Mouse (Mus musculus): ENCODE measurements around the gene Prpf4b. TPM values are rescaled to one million over a fixed set of nuclear protein-coding genes. Genes with fewer than 3 reads are reported as not detected.

Gene Prpf4b
- 169 TPM for total RNA-seq (2023)

DNA sequence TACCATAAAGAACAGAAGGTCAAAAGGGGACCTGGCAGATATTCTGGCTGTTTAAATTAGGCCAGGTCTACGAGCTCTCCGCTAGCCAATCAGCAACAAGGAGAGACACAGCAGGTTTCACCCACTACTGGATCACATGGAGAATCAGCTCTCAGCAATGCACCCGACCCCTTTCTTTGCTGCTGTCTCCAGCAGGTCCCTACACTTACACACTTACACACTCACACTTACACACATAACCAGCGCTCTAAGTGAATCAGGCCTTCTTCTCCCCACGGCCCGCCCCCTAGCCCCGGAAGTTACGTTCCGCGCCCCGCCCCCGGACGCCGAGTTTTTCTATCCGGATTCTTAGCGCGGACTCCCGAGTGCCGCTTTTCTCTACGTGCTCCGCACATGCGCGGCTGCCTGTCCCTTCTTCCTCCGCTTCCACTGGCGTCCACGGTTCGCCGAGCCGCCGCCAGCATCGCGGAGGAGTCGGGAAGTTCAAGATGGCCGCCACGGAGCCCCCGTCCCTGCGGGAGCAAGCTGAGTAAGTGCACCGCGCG is at the start of gene Prpf4b:
Prpf4b (plus strand) TSS at position 137 of the 545 bp plus-strand sequence.

DNA sequence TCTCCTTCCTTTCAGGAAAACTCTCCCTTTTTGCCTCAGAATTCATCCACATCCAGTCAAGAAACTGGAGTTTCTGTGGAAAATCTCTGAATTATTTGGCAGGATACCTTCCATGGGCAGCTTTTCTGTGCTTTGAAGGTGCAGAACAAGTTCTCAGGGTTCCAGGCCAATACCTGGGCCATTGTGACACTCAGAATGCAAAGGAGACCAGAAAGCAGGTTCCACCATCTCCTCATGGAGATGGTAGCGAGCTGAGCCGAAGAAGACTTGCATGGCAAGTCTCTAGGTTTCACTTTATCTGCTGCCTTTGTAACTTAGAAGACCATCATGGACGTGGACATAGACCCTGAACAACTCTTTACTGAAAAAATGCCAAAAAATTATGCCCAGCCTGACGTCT is 49.1 kb downstream of the Prpf4b start, which contains the start of the genes Fam217a and 4933417A18Rik:
Fam217a (minus strand) TSS at position 101 of the 400 bp plus-strand sequence.
4933417A18Rik (plus strand) TSS at position 200 of the 400 bp plus-strand sequence.

Other genes starting within 250 kb of the Prpf4b start
- gene Pxdc1, start 221.8 kb upstream of the Prpf4b start, total RNA-seq (2023) = 8.1 TPM
- gene Fam50b, start 140.5 kb upstream of the Prpf4b start, total RNA-seq (2023) = not detected
- 0.32 TPM for gene Fam217a, start 49.0 kb downstream of the Prpf4b start, total RNA-seq (2023)
- not detected for gene 4933417A18Rik, start 49.1 kb downstream of the Prpf4b start, total RNA-seq (2023)
- not detected for gene Eci3, start 88.5 kb downstream of the Prpf4b start, total RNA-seq (2023)
- 27.9 TPM for gene Eci2, start 151.8 kb downstream of the Prpf4b start, total RNA-seq (2023)